Mouse (Mus musculus): ENCODE results near the gene Gm21958. TPM values are rescaled to one million over a fixed set of nuclear protein-coding genes. Genes with fewer than 3 reads are reported as not detected.
"Not testable (repeated sequence)": the region's sequence is repeated elsewhere in the genome, so short reads cannot be mapped to it uniquely, and the experiment has no call there.

Gm21958 gene
- polyA plus RNA-seq, 1 experiment from 2014 or later, result 1.3 TPM

DNA sequence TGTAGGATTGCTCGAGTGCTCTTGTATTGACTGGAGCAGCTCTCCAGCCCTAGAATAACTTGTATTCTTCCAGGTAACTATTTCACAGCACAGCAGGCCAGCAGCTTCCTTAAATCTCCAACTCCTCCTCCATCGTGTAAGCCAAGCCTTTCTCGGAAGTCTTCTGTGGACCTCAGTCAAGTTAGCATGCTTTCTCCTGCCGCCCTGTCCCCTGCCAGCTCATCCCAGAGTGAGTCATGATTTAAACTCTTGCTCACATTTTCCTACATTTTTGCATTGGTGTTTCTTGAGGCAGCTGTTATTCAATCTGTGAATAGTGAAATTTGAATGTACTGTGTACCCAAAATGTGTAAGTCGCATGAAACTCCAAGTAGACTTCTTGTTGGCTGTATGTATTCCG lies 1.3 kb upstream of the Gm21958 start:
- H3K27ac ChIP-seq, result no peak overlapping the region
- 95% methylated on average over 6 of the region's 6 CpGs for WGBS
- H3K9me3 ChIP-seq, result no peaks in the 10 kb centered on the region
- no peak overlapping the region for H3K4me2 ChIP-seq
- H3K4me3 ChIP-seq (replicated peaks), result no peak overlapping the region
- H3K36me3 ChIP-seq (replicated peaks), result peaks cover 67% of the 10 kb centered on the region
- H3K4me1 ChIP-seq, result no peaks in the 10 kb centered on the region
- H3K9ac ChIP-seq, result no peak overlapping the region
- no peaks in the 10 kb centered on the region for H3K27me3 ChIP-seq
- ATAC-seq (ENCODE audit: low FRiP score), result no peak

DNA sequence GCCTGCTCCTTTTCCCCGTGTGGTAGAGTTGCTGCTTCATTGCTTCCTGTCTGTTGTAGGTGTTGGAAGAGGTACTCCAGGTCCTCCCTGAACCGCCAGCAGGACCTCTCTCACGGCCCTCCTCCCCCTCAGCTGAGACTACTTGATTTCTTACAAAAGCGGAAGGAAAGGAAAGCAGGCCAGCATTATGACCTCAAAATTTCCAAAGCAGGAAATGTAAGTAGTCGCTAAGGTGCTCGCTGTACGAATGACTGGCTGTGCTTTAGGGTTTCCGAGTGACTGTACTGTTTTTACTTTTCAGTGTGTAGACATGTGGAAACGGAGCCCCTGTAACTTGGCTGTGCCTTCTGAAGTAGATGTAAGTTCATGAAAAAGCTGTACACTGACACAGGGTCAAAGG lies 5.2 kb downstream of the Gm21958 start:
- 92% methylated on average over 9 of the region's 9 CpGs for WGBS
- Histone ChIP-seq H3K36me3 (replicated peaks) (peaks cover 80% of the 10 kb centered on the region), H3K27ac (no peak overlapping the region)

DNA sequence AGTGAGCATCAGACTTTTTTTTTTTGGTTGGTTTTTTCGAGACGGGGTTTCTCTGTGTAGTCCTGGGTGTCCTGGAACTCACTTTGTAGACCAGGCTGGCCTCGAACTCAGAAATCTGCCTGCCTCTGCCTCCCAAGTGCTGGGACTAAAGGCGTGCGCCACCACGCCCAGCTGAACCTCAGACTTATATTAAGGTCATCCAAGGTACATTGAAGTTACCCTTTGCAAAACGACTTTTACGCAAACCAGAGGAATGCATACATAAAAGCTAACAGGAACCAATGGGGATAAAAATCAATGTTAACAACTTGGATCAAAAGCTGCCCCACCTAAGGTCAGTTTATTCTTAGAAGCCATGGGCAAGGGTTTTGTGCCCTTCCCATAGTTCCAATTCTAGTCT lies 10.0 kb downstream of the Gm21958 start:
- H3K36me3 ChIP-seq (replicated peaks), result peaks cover 81% of the 10 kb centered on the region

More for the DNA sequence above, 5.2 kb downstream of the Gm21958 start:
- no peak for ATAC-seq (ENCODE audit: low FRiP score)
- no peaks in the 10 kb centered on the region for H3K27me3 ChIP-seq
- no peak overlapping the region for H3K9ac ChIP-seq
- no peak overlapping the region for H3K4me2 ChIP-seq
- H3K9me3 ChIP-seq, result no peaks in the 10 kb centered on the region
- no peaks in the 10 kb centered on the region for H3K4me1 ChIP-seq
- no peak overlapping the region for H3K4me3 ChIP-seq (replicated peaks)

DNA sequence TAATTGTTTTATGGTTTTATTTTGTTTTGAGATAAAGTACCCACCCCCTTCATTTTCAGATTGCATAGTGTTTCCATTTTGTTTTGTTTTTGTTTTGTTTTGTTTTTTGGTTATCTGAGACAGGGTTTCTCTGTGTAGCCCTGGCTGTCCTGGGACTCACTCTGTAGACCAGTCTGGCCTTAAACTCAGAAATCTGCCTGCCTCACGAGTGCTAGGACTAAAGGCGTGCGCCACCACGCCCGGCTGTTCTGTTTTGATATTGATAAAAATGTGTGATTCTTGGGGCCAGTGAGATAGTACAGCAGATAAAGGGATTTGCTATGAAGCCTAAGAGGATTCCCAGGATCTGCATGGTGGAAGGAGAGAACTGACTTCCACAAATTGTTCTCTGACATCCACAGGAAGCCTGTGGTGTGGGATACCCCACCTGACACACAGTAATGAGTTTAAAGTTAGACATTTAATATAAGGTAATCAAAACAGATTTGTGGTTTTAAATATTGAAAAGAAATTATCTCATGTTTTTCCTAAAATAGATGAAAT lies 14.3 kb downstream of the Gm21958 start:
- no peak overlapping the region for H3K27ac ChIP-seq
- H3K4me1 ChIP-seq, result no peaks in the 10 kb centered on the region
- ATAC-seq (ENCODE audit: low FRiP score), result no peak
- 92% methylated on average over 5 of the region's 5 CpGs for WGBS
- H3K36me3 ChIP-seq (replicated peaks), result peaks cover 72% of the 10 kb centered on the region
- H3K4me3 ChIP-seq (replicated peaks), result no peak overlapping the region
- no peak overlapping the region for H3K4me2 ChIP-seq
- H3K27me3 ChIP-seq, result no peaks in the 10 kb centered on the region
- no peaks in the 10 kb centered on the region for H3K9me3 ChIP-seq
- H3K9ac ChIP-seq, result no peak overlapping the region

More for the DNA sequence above, 10.0 kb downstream of the Gm21958 start:
- not testable (repeated sequence) for ATAC-seq (ENCODE audit: low FRiP score); H3K4me3 ChIP-seq (replicated peaks); H3K4me2 ChIP-seq; H3K9ac ChIP-seq; H3K9me3 ChIP-seq; H3K27ac ChIP-seq; H3K4me1 ChIP-seq; H3K27me3 ChIP-seq
- 97% methylated on average over 8 of the region's 8 CpGs for WGBS

DNA sequence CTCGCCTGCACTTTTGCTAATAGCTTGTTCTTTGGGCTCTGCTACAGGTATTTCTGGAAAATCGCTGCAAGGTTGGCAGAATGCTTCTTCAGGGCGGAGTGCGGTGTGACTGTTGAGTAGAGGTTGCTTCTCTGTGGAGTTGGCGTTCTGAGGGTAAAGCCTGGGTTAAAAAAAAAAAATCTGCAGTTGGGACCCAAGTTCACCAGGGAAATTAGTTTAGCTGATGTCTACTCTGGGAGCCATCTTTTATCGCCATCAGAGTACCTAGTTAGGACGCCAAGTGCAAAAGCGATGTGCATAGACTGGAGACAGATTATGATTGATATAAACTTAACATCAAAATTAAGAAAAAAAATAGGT lies 21.1 kb downstream of the Gm21958 start:
- Histone ChIP-seq H3K9ac (peak overlapping the region; percentile 65), H3K9me3 (no peaks in the 10 kb centered on the region), H3K27ac (peak overlapping the region; percentile 66), H3K36me3 (replicated peaks) (peaks cover 24% of the 10 kb centered on the region), H3K4me1 (no peaks in the 10 kb centered on the region; the same call in 1 of the 2 replicates), H3K27me3 (peaks cover 11% of the 10 kb centered on the region; the same call in 1 of the 2 replicates), H3K4me3 (replicated peaks) (peak overlapping the region; percentile 77), H3K4me2 (peak overlapping the region; percentile 66)
- under 1% methylated on average over 8 of the region's 8 CpGs for WGBS
- no peak; the same call in 1 of the 2 replicates for ATAC-seq (ENCODE audit: low FRiP score)

DNA sequence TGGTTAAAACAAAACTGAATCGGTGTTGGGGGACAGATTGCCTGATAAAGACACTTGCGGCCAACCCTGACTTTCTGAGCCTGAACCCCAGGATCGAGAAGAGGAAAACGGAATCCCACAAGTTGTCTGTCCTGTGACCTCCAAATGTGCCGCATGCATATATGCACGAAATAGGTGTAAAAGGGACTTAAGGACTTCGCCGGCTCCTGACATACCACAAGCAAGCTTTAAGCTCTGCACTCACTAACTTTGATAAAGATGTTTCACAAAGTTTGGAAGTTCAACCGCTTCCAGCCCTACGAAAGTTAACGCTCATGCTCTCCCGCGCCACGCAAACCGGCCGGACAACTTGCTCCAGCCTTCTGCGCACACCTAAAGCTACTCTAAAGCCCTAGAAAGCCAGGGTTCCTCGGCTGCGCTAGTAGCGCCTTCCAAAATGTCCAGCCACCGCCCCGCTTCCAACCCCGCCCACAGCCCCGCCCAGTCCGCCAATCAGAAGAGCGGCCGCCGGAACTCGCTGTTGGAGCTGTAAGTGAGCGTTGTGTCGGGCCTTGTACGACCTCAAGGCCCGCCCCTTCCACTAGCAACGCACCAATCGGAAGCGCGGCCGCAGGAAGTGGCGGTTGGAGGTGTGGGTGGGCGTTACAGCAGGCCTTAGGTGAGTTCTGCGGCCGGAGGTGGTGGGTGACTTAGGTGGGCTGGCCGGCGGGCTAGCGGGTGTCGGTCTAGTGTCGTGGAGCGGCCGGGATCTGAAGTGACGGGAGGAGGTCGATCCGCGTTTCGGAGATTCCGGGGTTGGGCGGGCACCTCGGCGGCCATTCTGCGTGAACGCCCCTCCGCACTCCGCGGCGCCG lies 21.7 kb downstream of the Gm21958 start, which contains the start of gene Supt20:
Gene Supt20 (plus strand): TSS at position 606 of the 854 bp plus-strand sequence.
- H3K27ac ChIP-seq, result peak within 1 kb of the TSS; percentile 66
- peak; percentile 99 for ATAC-seq (ENCODE audit: low FRiP score)
- peak within 1 kb of the TSS; percentile 77 for H3K4me3 ChIP-seq (replicated peaks)
- 2% methylated on average over 64 of the region's 65 CpGs for WGBS
- H3K9ac ChIP-seq, result peak within 1 kb of the TSS; percentile 65
- H3K36me3 ChIP-seq (replicated peaks), result peaks cover 18% of the 10 kb centered on the region
- no peaks in the 10 kb centered on the region for H3K9me3 ChIP-seq
- H3K27me3 ChIP-seq, result peaks cover 11% of the 10 kb centered on the region; the same call in 1 of the 2 replicates
- peak within 1 kb of the TSS; percentile 66 for H3K4me2 ChIP-seq
- no peaks in the 10 kb centered on the region; the same call in 1 of the 2 replicates for H3K4me1 ChIP-seq

DNA sequence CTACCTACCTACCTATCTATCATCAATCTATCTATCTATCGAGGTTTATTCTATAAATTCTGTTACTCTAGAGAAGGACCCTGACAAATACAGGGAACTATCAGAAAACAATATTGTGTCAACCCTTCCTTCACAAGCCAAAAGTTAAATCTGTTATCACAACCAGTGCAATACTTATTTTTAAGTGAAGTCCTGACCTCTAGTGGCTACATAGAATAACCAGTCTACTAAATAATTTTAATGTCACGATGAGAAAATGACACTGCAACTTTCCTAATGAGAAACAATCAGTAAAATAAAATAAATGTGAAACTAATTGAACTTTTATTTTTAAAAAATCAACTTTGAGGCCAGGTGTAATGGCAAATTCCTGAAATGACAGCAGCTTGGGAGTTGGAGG lies 25.1 kb downstream of the Gm21958 start:
- Histone ChIP-seq H3K4me2 (no peak overlapping the region), H3K9ac (no peak overlapping the region), H3K27me3 (peaks cover 11% of the 10 kb centered on the region; the same call in 1 of the 2 replicates), H3K4me1 (no peaks in the 10 kb centered on the region), H3K36me3 (replicated peaks) (no peaks in the 10 kb centered on the region), H3K27ac (no peak overlapping the region), H3K4me3 (replicated peaks) (no peak overlapping the region), H3K9me3 (no peaks in the 10 kb centered on the region)
- 55% methylated on average over 2 of the region's 2 CpGs for WGBS
- no peak for ATAC-seq (ENCODE audit: low FRiP score)

DNA sequence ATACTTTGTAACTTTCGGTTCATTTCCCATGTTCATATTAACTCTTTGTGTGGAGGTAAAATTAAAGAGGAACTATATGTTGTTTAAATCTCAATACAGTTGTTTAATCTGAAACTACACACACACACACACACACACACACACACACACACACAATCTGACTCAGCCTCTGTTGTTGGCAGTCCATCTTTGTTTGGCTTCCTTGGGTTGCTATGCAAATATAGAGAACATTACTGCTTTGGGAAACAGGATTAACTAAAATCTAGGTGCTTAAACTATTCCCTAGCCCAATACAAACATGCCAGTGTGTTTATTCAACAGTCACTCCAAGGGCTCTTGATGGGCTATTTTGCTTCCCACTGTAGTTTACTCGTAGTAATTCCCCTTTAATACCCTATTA lies 26.9 kb downstream of the Gm21958 start:
- H3K4me3 ChIP-seq (replicated peaks), result no peak overlapping the region
- ATAC-seq (ENCODE audit: low FRiP score), result no peak
- no peaks in the 10 kb centered on the region for H3K36me3 ChIP-seq (replicated peaks)
- no peak overlapping the region for H3K27ac ChIP-seq
- H3K27me3 ChIP-seq, result peaks cover 11% of the 10 kb centered on the region; the same call in 1 of the 2 replicates
- no peak overlapping the region for H3K4me2 ChIP-seq
- H3K9me3 ChIP-seq, result no peaks in the 10 kb centered on the region
- 54% methylated on average over 2 of the region's 2 CpGs for WGBS
- H3K4me1 ChIP-seq, result no peaks in the 10 kb centered on the region
- H3K9ac ChIP-seq, result no peak overlapping the region

DNA sequence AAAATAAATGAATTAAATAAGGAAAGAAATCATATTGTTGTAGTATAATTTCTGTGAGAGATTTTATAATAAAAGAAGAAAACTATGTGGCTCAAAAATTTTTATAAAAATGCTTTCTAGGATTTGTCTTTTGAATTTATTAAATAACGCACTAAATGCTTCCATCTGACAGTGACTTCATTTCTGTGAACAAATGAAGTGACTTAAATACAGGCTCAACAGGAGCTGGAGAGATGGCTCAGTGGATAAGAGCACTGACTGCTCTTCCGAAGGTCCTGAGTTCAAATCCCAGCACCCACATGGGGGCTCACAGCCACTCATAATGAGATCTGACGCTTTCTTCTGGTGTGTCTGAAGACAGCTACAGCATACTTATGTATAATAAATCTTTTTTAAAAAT lies 29.0 kb downstream of the Gm21958 start:
- no peaks in the 10 kb centered on the region for H3K9me3 ChIP-seq
- no peaks in the 10 kb centered on the region for H3K4me1 ChIP-seq
- 94% methylated on average over 3 of the region's 3 CpGs for WGBS
- H3K27me3 ChIP-seq, result no peaks in the 10 kb centered on the region
- H3K4me2 ChIP-seq, result no peak overlapping the region
- ATAC-seq (ENCODE audit: low FRiP score), result no peak
- no peak overlapping the region for H3K9ac ChIP-seq
- H3K27ac ChIP-seq, result no peak overlapping the region
- no peaks in the 10 kb centered on the region for H3K36me3 ChIP-seq (replicated peaks)
- H3K4me3 ChIP-seq (replicated peaks), result no peak overlapping the region

DNA sequence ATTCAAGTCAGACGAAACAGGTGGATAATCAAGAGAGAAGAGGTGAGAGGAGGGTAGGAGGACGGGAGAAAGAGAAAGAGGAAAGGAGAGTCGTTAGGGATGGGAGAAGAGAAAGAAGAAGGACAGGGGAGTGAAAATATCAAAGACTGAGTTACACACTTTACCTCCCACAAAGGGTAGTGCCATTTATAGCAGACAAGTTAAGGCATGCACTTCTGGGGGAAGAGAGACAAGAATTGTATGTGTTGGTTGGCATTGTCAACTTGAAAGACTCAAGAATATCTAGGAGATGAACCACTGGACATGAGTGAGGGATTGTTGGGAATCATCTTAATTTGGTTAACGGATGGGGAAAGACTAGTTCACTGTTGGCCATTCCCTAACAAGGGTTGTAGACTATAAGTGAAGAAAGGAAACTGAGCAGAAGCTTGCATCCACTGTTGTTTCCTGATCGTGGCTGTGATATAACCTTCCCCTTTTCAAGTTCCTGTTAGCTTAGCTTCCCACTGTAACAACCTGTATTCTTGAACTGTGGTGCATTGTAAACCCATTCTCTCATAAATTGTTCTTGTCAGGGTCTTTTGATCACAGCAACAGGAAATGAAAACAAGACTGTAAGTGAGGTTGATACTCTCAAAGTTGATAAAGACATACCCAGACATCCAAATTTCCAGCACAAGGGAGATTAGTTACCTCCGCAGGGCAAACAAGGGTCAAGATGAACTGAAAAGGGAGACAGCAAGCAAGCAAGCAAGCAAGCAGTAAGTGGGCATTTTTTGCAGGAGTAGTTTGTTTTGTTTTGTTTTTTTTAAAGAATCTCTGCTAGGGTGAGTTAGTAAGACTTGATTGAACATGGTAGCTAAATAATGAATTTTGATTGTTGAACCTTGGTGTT lies 32.6 kb downstream of the Gm21958 start:
- Histone ChIP-seq H3K9ac (no peak overlapping the region), H3K4me3 (replicated peaks) (no peak overlapping the region), H3K27ac (no peak overlapping the region), H3K27me3 (no peaks in the 10 kb centered on the region), H3K9me3 (no peaks in the 10 kb centered on the region), H3K36me3 (replicated peaks) (no peaks in the 10 kb centered on the region), H3K4me2 (no peak overlapping the region), H3K4me1 (no peaks in the 10 kb centered on the region)
- ATAC-seq (ENCODE audit: low FRiP score), result no peak
- WGBS, result 82% methylated on average over 6 of the region's 6 CpGs

DNA sequence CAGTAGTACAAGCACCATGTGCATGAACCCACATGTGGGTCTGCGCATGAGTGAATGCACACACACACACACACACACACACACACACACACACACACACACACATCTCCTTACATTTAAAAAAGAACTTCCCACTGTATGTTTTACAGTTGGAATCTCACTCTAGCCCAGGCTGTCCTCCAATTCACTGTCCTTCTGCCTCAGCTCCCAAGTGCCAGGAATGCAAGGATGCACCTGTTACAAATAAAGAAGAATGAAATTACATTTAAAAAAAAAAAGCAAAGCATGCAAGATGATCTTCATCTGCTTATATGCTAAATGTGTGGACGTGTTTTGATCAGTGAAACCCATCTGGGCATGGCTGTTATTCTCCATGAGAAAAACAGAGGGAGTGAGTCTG lies 37.3 kb downstream of the Gm21958 start:
- Histone ChIP-seq H3K4me2 (no peak overlapping the region), H3K36me3 (replicated peaks) (no peaks in the 10 kb centered on the region)

More for the DNA sequence above, 37.3 kb downstream of the Gm21958 start:
- no peak overlapping the region for H3K4me3 ChIP-seq (replicated peaks)
- WGBS, result 80% methylated on average over 2 of the region's 2 CpGs
- H3K27me3 ChIP-seq, result no peaks in the 10 kb centered on the region
- H3K9me3 ChIP-seq, result no peaks in the 10 kb centered on the region
- H3K4me1 ChIP-seq, result no peaks in the 10 kb centered on the region
- ATAC-seq (ENCODE audit: low FRiP score), result no peak
- no peak overlapping the region for H3K9ac ChIP-seq
- no peak overlapping the region for H3K27ac ChIP-seq

All from forebrain, embryonic 12.5 days (tissue).